Comparison of ENCODE assay signal across 10 mouse cellular contexts in genomic region chr9:110944265-110944664, GRCm38 (mm10). TPM values are rescaled to one million over a fixed set of nuclear protein-coding genes. Genes with fewer than 3 reads are reported as not detected.
A peak's percentile ranks its signal among the peaks of the same experiment; 100 is the strongest.
DNase-seq lines count a peak whose midpoint lies in the region; ATAC-seq and TF ChIP-seq lines count a peak whose summit lies in the region.
"Had no signal": no experiment of that assay in that cellular context is flagged by ENCODE, and none has a peak within 500 bp of the region (broad histone marks: within the 10 kb centered on the region; RNA-seq: fewer than 3 reads in every experiment).

No protein-coding gene starts in this region.

- 35% methylated on average over 13 of the region's 13 CpGs for WGBS in intestine, postnatal 0 days
- WGBS in intestine, embryonic 15.5 days: 34% methylated on average over 13 of the region's 13 CpGs
- WGBS in hindbrain, postnatal 0 days: 35% methylated on average over 13 of the region's 13 CpGs

- DNase-seq in 416B (ENCODE audit: low read depth) (peak; percentile 49), NIH3T3 (ENCODE audit: low read depth) (peak; percentile 45)
- DNase-seq in hindbrain, postnatal 0 days (ENCODE audit: low spot score): peak; percentile 59
- no peak for DNase-seq in ovary, adult 18-20 months (ENCODE audit: low spot score)
- no peak for DNase-seq in left cerebral cortex, postnatal 14 days (ENCODE audit: low spot score in 2 of 2)
- no peak for DNase-seq in gastrocnemius, postnatal 10 days

- peak; percentile 66 for TF ChIP-seq CTCF in intestine, postnatal 0 days (IDR thresholded peaks at IDR 0.05; ENCODE audit: low read depth)
- peak; percentile 66 for TF ChIP-seq CTCF in hindbrain, postnatal 0 days (IDR thresholded peaks at IDR 0.05; ENCODE audit: low read depth)

- no peaks in the 10 kb centered on the region for H3K9me3 ChIP-seq in intestine, postnatal 0 days (ENCODE audit: control insufficient read depth)
- H3K9me3 ChIP-seq in intestine, embryonic 15.5 days: no peaks in the 10 kb centered on the region
- no peaks in the 10 kb centered on the region for H3K9me3 ChIP-seq in hindbrain, postnatal 0 days (ENCODE audit: low read length)
- H3K9me3 ChIP-seq: midbrain, embryonic 12.5 days had no signal

- intact Hi-C loops in left cerebral cortex, postnatal 14 days (cut with DNase I): no loop called here

- H3K27me3 ChIP-seq in intestine, postnatal 0 days (replicated peaks; ENCODE audit: control insufficient read depth, insufficient read depth, low read length): peaks cover 5% of the 10 kb centered on the region; the same call in 1 of the 2 replicates
- H3K27me3 ChIP-seq in intestine, embryonic 15.5 days (replicated peaks): peaks cover 20% of the 10 kb centered on the region
- H3K27me3 ChIP-seq in hindbrain, postnatal 0 days (ENCODE audit: insufficient read depth, low read length): no peaks in the 10 kb centered on the region

- H3K27ac ChIP-seq in intestine, postnatal 0 days (ENCODE audit: low read depth, low read length): no peak overlapping the region
- no peak overlapping the region for H3K27ac ChIP-seq in intestine, embryonic 15.5 days
- H3K27ac ChIP-seq in hindbrain, postnatal 0 days: no peak overlapping the region
- H3K27ac ChIP-seq: midbrain, embryonic 12.5 days had no signal

- H3K4me3 ChIP-seq in intestine, postnatal 0 days (ENCODE audit: low read depth, low read length): no peak overlapping the region
- no peak overlapping the region for H3K4me3 ChIP-seq in intestine, embryonic 15.5 days (replicated peaks)
- H3K4me3 ChIP-seq in hindbrain, postnatal 0 days (ENCODE audit: low read length): no peak overlapping the region
- H3K4me3 ChIP-seq: midbrain, embryonic 12.5 days had no signal

- H3K4me1 ChIP-seq in intestine, postnatal 0 days (replicated peaks; ENCODE audit: control insufficient read depth, insufficient read depth, low read length): no peaks in the 10 kb centered on the region
- H3K4me1 ChIP-seq in intestine, embryonic 15.5 days (replicated peaks): no peaks in the 10 kb centered on the region
- no peaks in the 10 kb centered on the region for H3K4me1 ChIP-seq in hindbrain, postnatal 0 days (ENCODE audit: insufficient read depth, low read length)

- no peaks in the 10 kb centered on the region for H3K36me3 ChIP-seq in intestine, postnatal 0 days (ENCODE audit: control insufficient read depth, insufficient read depth)
- no peaks in the 10 kb centered on the region for H3K36me3 ChIP-seq in intestine, embryonic 15.5 days
- H3K36me3 ChIP-seq in hindbrain, postnatal 0 days (ENCODE audit: insufficient read depth, low read length): no peaks in the 10 kb centered on the region
- H3K36me3 ChIP-seq: midbrain, embryonic 12.5 days had no signal

- no peak overlapping the region for H3K9ac ChIP-seq in intestine, postnatal 0 days (ENCODE audit: low read depth, low read length)
- no peak overlapping the region for H3K9ac ChIP-seq in intestine, embryonic 15.5 days
- H3K9ac ChIP-seq in hindbrain, postnatal 0 days (replicated peaks; ENCODE audit: low read length): no peak overlapping the region
- H3K9ac ChIP-seq: midbrain, embryonic 12.5 days had no signal

- ATAC-seq in intestine, postnatal 0 days: no peak
- no peak for ATAC-seq in intestine, embryonic 15.5 days
- peak; percentile 43; the same call in 1 of the 2 replicates for ATAC-seq in hindbrain, postnatal 0 days

- no peak overlapping the region for H3K4me2 ChIP-seq in intestine, postnatal 0 days (replicated peaks; ENCODE audit: low read depth)
- no peak overlapping the region for H3K4me2 ChIP-seq in intestine, embryonic 15.5 days (replicated peaks)
- H3K4me2 ChIP-seq in hindbrain, postnatal 0 days (ENCODE audit: low read depth, low read length): no peak overlapping the region
- H3K4me2 ChIP-seq: midbrain, embryonic 12.5 days had no signal

RNA-seq across cellular contexts. Expression of gene Tdgf1, which starts 1.7 kb away (rescaled TPM):
- polyA plus RNA-seq in intestine, postnatal 0 days (2015; fragmentation: Nextera tagmentation; extraction: Ambion mirVana): 0.08 TPM in 1 of 2 replicates, not detected in the other
- polyA plus RNA-seq in intestine, embryonic 15.5 days (2015; fragmentation: Nextera tagmentation; extraction: Ambion mirVana): not detected in 2 replicates
- 1.5 TPM in 1 of 2 replicates, not detected in the other for total RNA-seq in hindbrain, postnatal 0 days (2014; rRNA removed)
- 0.66 and 0.87 TPM in 2 replicates for polyA plus RNA-seq in hindbrain, postnatal 0 days (2015; fragmentation: Nextera tagmentation; extraction: Ambion mirVana)
- under 1 TPM; 0.42 to 0.53 TPM for total RNA-seq in left cerebral cortex, postnatal 14 days (2021)
- not detected for total RNA-seq in gastrocnemius, postnatal 10 days (2021)
- polyA plus RNA-seq: forebrain, embryonic 11.5 days; midbrain, embryonic 12.5 days had no signal

RNA-seq across cellular contexts. Expression of gene Lrrc2, which starts 7.1 kb away (rescaled TPM):
- 0.23 and 0.46 TPM in 2 replicates for polyA plus RNA-seq in intestine, postnatal 0 days (2015; fragmentation: Nextera tagmentation; extraction: Ambion mirVana)
- polyA plus RNA-seq in intestine, embryonic 15.5 days (2015; fragmentation: Nextera tagmentation; extraction: Ambion mirVana): 0.23 and 0.34 TPM in 2 replicates
- total RNA-seq in hindbrain, postnatal 0 days (2014; rRNA removed): 0.78 and 8.3 TPM in 2 replicates
- 1.3 and 2.6 TPM in 2 replicates for polyA plus RNA-seq in hindbrain, postnatal 0 days (2015; fragmentation: Nextera tagmentation; extraction: Ambion mirVana)
- 1 to 10 TPM; 1.9 to 2.0 TPM for total RNA-seq in left cerebral cortex, postnatal 14 days (2021)
- 10 to 100 TPM; 10.6 to 13.7 TPM for total RNA-seq in gastrocnemius, postnatal 10 days (2021)
- polyA plus RNA-seq: midbrain, embryonic 12.5 days had no signal

RNA-seq across cellular contexts. Expression of gene Fam240a, which starts 27.6 kb away (rescaled TPM):
- not detected in 2 replicates for polyA plus RNA-seq in intestine, postnatal 0 days (2015; fragmentation: Nextera tagmentation; extraction: Ambion mirVana)
- not detected in 2 replicates for polyA plus RNA-seq in intestine, embryonic 15.5 days (2015; fragmentation: Nextera tagmentation; extraction: Ambion mirVana)
- total RNA-seq in hindbrain, postnatal 0 days (2014; rRNA removed): not detected in 2 replicates
- not detected in 2 replicates for polyA plus RNA-seq in hindbrain, postnatal 0 days (2015; fragmentation: Nextera tagmentation; extraction: Ambion mirVana)
- not detected for total RNA-seq in left cerebral cortex, postnatal 14 days (2021)
- under 1 TPM in 1 of 2 experiments, not detected in 1; 0.99 TPM for total RNA-seq in gastrocnemius, postnatal 10 days (2021)
- polyA plus RNA-seq: forebrain, embryonic 11.5 days; midbrain, embryonic 12.5 days had no signal

RNA-seq across cellular contexts. Expression of gene Rtp3, which starts 46.1 kb away (rescaled TPM):
- polyA plus RNA-seq in intestine, postnatal 0 days (2015; fragmentation: Nextera tagmentation; extraction: Ambion mirVana): 0.10 and 0.17 TPM in 2 replicates
- 0.24 and 0.81 TPM in 2 replicates for polyA plus RNA-seq in intestine, embryonic 15.5 days (2015; fragmentation: Nextera tagmentation; extraction: Ambion mirVana)
- total RNA-seq in hindbrain, postnatal 0 days (2014; rRNA removed): 1.4 TPM in 1 of 2 replicates, not detected in the other
- not detected in 2 replicates for polyA plus RNA-seq in hindbrain, postnatal 0 days (2015; fragmentation: Nextera tagmentation; extraction: Ambion mirVana)
- under 1 TPM in 1 of 2 experiments, not detected in 1; 0.44 TPM for total RNA-seq in left cerebral cortex, postnatal 14 days (2021)
- under 1 TPM; 0.92 to 0.93 TPM for total RNA-seq in gastrocnemius, postnatal 10 days (2021)
- polyA plus RNA-seq: forebrain, embryonic 11.5 days; midbrain, embryonic 12.5 days had no signal

Comparison
In these comparisons a context has a peak if more than half of its experiments do, and no peak if none do; other contexts are left out.
1. DNase-seq: peak in 416B (single experiment), NIH3T3 (single experiment) and hindbrain, postnatal 0 days (single experiment); none in ovary, adult 18-20 months (single experiment), left cerebral cortex, postnatal 14 days (0 of 2) and gastrocnemius, postnatal 10 days (single experiment).